Mouse (Mus musculus) MEL (cell line): ENCODE data around the gene Med19. TPM values are rescaled to one million over a fixed set of nuclear protein-coding genes. Genes with fewer than 3 reads are reported as not detected.

Experiments
- DNase-seq: peaks from one replicate; pipeline ENCODE4 v3.0.0; 2011; ENCODE audit warnings: low read depth, low spot score
- H3K27ac ChIP-seq: 2 replicates; pipeline ENCODE4 v1.5.1; 2012; ENCODE audit warnings: low read depth, mild to moderate bottlenecking, control low read depth, low read length, moderate library complexity; ENCODE audit not compliant: control insufficient read depth
- H3K27me3 ChIP-seq, 2 experiments: fragments of 150-350 bp in 1 of 2; sonication (generic) in 1 of 2; 2 replicates each; pipeline ENCODE4 v1.6.1; 2012; ENCODE audit warnings: low read length in 2 of 2, mild to moderate bottlenecking in 2 of 2, improper control_type of control experiment in 1 of 2, moderate library complexity in 1 of 2; ENCODE audit not compliant: insufficient read depth in 2 of 2, control insufficient read depth in 1 of 2
- H3K36me3 ChIP-seq, 2 experiments: 2 replicates each; pipeline ENCODE4 v1.6.1; 2012 to 2014; ENCODE audit warnings: low read length in 2 of 2, improper control_type of control experiment in 1 of 2, inconsistent platforms in 1 of 2, mild to moderate bottlenecking in 1 of 2; ENCODE audit not compliant: insufficient read depth in 2 of 2, control insufficient read depth in 1 of 2
- H3K4me1 ChIP-seq, 2 experiments: fragments of 150-350 bp in 1 of 2; sonication (generic) in 1 of 2; 2 replicates each; pipeline ENCODE4 v1.6.1; 2012; ENCODE audit warnings: low read length in 2 of 2, improper control_type of control experiment in 1 of 2, mild to moderate bottlenecking in 1 of 2; ENCODE audit not compliant: insufficient read depth in 2 of 2, control insufficient read depth in 1 of 2
- H3K4me3 ChIP-seq, 2 experiments: fragments of 150-350 bp in 1 of 2; sonication (generic) in 1 of 2; 2 replicates each; pipeline ENCODE4 v1.5.1; 2012; ENCODE audit warnings: low read depth in 2 of 2, low read length in 2 of 2, mild to moderate bottlenecking in 2 of 2, moderate library complexity in 2 of 2, control low read depth in 1 of 2, improper control_type of control experiment in 1 of 2; ENCODE audit not compliant: control insufficient read depth in 1 of 2, insufficient read depth in 1 of 2
- H3K79me2 ChIP-seq: 2 replicates; pipeline ENCODE4 v1.6.1; 2012; ENCODE audit warnings: mild to moderate bottlenecking, low read length, moderate library complexity; ENCODE audit not compliant: control insufficient read depth, poor library complexity, insufficient read depth
- H3K9ac ChIP-seq: 2 replicates; pipeline ENCODE4 v1.6.1; 2012; ENCODE audit warnings: low read depth, mild to moderate bottlenecking, control low read depth, low read length, moderate library complexity; ENCODE audit not compliant: control insufficient read depth, poor library complexity, severe bottlenecking
- H3K9me3 ChIP-seq: fragments of 150-350 bp; sonication (generic); replicated peaks from 2 replicates; pipeline ENCODE4 v1.6.1; 2012; ENCODE audit warnings: mild to moderate bottlenecking, low read length, improper control_type of control experiment, moderate library complexity; ENCODE audit not compliant: insufficient read depth
- CTCF ChIP-seq, 3 experiments: IDR thresholded peaks in 2 of 3; conservative IDR thresholded peaks in 1 of 3; 2 replicates each; pipeline ENCODE4 v1.5.1; 2011 to 2012; ENCODE audit warnings: low read length in 3 of 3, low read depth in 2 of 3, mild to moderate bottlenecking in 2 of 3, improper control_type of control experiment in 1 of 3, inconsistent platforms in 1 of 3, mixed read lengths in 1 of 3, moderate library complexity in 1 of 3; ENCODE audit not compliant: control insufficient read depth in 1 of 3, insufficient read depth in 1 of 3, poor library complexity in 1 of 3, severe bottlenecking in 1 of 3
- ETS1 ChIP-seq: IDR thresholded peaks from 2 replicates; pipeline ENCODE4 v1.6.1; 2012; ENCODE audit warnings: low read depth, mild to moderate bottlenecking, inconsistent platforms, low read length, improper control_type of control experiment, moderate library complexity
- GATA1 ChIP-seq: IDR thresholded peaks from 2 replicates; pipeline ENCODE4 v1.6.1; 2011; ENCODE audit warnings: low read depth, low read length, improper control_type of control experiment
- HCFC1 ChIP-seq: IDR thresholded peaks from 2 replicates; pipeline ENCODE4 v1.6.1; 2012; ENCODE audit warnings: low read depth, mild to moderate bottlenecking, inconsistent platforms, low read length, improper control_type of control experiment, moderate library complexity
- JUND ChIP-seq: IDR thresholded peaks from 2 replicates; pipeline ENCODE4 v1.6.1; 2011; ENCODE audit warnings: low read depth, mild to moderate bottlenecking, improper control_type of control experiment, low read length
- KAT2A ChIP-seq: conservative IDR thresholded peaks from 2 replicates; pipeline ENCODE4 v1.6.1; 2012; ENCODE audit warnings: low read depth, low read length, improper control_type of control experiment, inconsistent platforms
- MAX ChIP-seq: IDR thresholded peaks from 2 replicates; pipeline ENCODE4 v1.6.1; 2011; ENCODE audit warnings: low read length, improper control_type of control experiment
- MAZ ChIP-seq: IDR thresholded peaks from 2 replicates; pipeline ENCODE4 v1.6.1; 2012; ENCODE audit warnings: low read depth, mild to moderate bottlenecking, inconsistent platforms, low read length, improper control_type of control experiment
- MEF2A ChIP-seq: IDR thresholded peaks from 2 replicates; pipeline ENCODE4 v1.6.1; 2014; ENCODE audit warnings: low read depth, mild to moderate bottlenecking, inconsistent platforms, low read length, improper control_type of control experiment; ENCODE audit not compliant: poor library complexity, insufficient replicate concordance, severe bottlenecking; ENCODE audit errors: extremely low read depth
- MXI1 ChIP-seq: IDR thresholded peaks from 2 replicates; pipeline ENCODE4 v1.6.1; 2011; ENCODE audit warnings: mild to moderate bottlenecking, low read depth, low read length, improper control_type of control experiment
- NRF1 ChIP-seq: IDR thresholded peaks from 2 replicates; pipeline ENCODE4 v1.6.1; 2014; ENCODE audit warnings: low read depth, mild to moderate bottlenecking, inconsistent platforms, low read length, improper control_type of control experiment, moderate library complexity; ENCODE audit not compliant: poor library complexity, insufficient read depth, severe bottlenecking
- POLR2A ChIP-seq, 2 experiments: IDR thresholded peaks; 2 replicates each; pipeline ENCODE4 v1.6.1; 2011 to 2012; ENCODE audit warnings: low read length in 2 of 2, mild to moderate bottlenecking in 2 of 2, control low read depth in 1 of 2, improper control_type of control experiment in 1 of 2, low read depth in 1 of 2, moderate library complexity in 1 of 2; ENCODE audit not compliant: control insufficient read depth in 1 of 2, insufficient read depth in 1 of 2, poor library complexity in 1 of 2
- POLR2AphosphoS2 ChIP-seq: IDR thresholded peaks from 2 replicates; pipeline ENCODE4 v1.6.1; 2011; ENCODE audit warnings: low read length, improper control_type of control experiment
- POLR2AphosphoS5 ChIP-seq: IDR thresholded peaks from 2 replicates; pipeline ENCODE4 v1.6.1; 2012; ENCODE audit warnings: low read depth, borderline replicate concordance, mild to moderate bottlenecking, inconsistent platforms, low read length, moderate library complexity, mixed read lengths
- RCOR1 ChIP-seq: IDR thresholded peaks from 2 replicates; pipeline ENCODE4 v1.6.1; 2012; ENCODE audit warnings: low read depth, mild to moderate bottlenecking, inconsistent platforms, low read length, improper control_type of control experiment
- SMC3 ChIP-seq: IDR thresholded peaks from 2 replicates; pipeline ENCODE4 v1.6.1; 2011; ENCODE audit warnings: low read depth, low read length, improper control_type of control experiment
- TAL1 ChIP-seq: IDR thresholded peaks from 2 replicates; pipeline ENCODE4 v1.6.1; 2012; ENCODE audit warnings: mild to moderate bottlenecking, inconsistent platforms, low read length, moderate library complexity, mixed read lengths
- TBP ChIP-seq: IDR thresholded peaks from 2 replicates; pipeline ENCODE4 v1.8.0; 2011; ENCODE audit warnings: low read depth, low read length, improper control_type of control experiment
- ZC3H11A ChIP-seq: IDR thresholded peaks from 2 replicates; pipeline ENCODE4 v1.6.1; 2012; ENCODE audit warnings: low read depth, mild to moderate bottlenecking, inconsistent platforms, low read length, improper control_type of control experiment
- ZKSCAN1 ChIP-seq: IDR thresholded peaks from 2 replicates; pipeline ENCODE4 v1.6.1; 2012; ENCODE audit warnings: low read depth, mild to moderate bottlenecking, inconsistent platforms, low read length, improper control_type of control experiment, moderate library complexity
- ZMIZ1 ChIP-seq: IDR thresholded peaks from 2 replicates; pipeline ENCODE4 v1.6.1; 2012; ENCODE audit warnings: low read depth, mild to moderate bottlenecking, inconsistent platforms, low read length, improper control_type of control experiment, moderate library complexity
- polyA plus RNA-seq, 2 experiments: library from polyadenylated mRNA; stranded (reverse) in 1 of 2; unstranded in 1 of 2; fragments of >175 nt in 1 of 2; fragments of >200 nt in 1 of 2; gene quantifications; 2 replicates each; pipeline versions ENCODE4 v1.2.1 to v1.2.4; 2012; ENCODE audit warnings: low replicate concordance in 2 of 2, low read depth in 1 of 2; ENCODE audit not compliant: insufficient read length in 2 of 2, insufficient read depth in 1 of 2, missing spikeins in 1 of 2
- total RNA-seq: library from RNA; depleted of rRNA; stranded (reverse); fragments of 300-350 nt; gene quantifications from 2 replicates; pipeline ENCODE4 v1.2.3, GENCODE M21; 2012

The Med19 gene
- total and polyA plus RNA-seq, 3 experiments = 18.8 to 26.0 TPM; not detected in 1

DNA sequence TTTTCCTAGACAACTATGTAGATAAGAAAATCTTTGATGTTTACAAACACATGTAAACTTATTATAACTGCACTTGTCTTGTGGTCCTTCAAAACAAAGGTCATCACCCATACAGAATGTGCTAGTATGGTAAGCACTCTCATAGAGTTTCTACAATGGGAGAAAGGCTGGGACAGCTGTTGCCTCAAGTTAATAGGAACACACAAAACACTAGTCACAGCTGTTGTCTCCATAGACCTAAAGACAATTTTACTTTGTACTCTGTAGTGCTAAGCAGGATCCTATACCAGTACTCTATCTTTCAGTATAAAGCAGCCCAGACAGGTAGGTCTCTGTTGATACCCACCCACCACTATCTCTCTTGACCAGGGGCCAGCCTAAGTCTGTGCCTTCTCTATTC, 37.4 kb upstream of the Med19 start:
- Histone ChIP-seq H3K4me1 (peaks cover 0 to 2% of the 10 kb centered on the region in 2 experiments; a peak in 1 of 4 replicates), H3K4me3 (no peak overlapping the region), H3K27ac (no peak overlapping the region), H3K9ac (no peak overlapping the region), H3K27me3 (no peaks in the 10 kb centered on the region)
- no peak for DNase-seq
- no peak for TF ChIP-seq TBP
- TF ChIP-seq ZKSCAN1 = no peak
- TF ChIP-seq SMC3 = no peak
- no peak for TF ChIP-seq POLR2A (IDR thresholded peaks at IDR 0.05; ENCODE audit: control insufficient read depth in 1 of 2, insufficient read depth in 1 of 2, low read depth in 1 of 2, low read length in 2 of 2, poor library complexity in 1 of 2)
- no peak for TF ChIP-seq GATA1
- TF ChIP-seq, all 39 proteins: peak for 0
- H3K9me3 ChIP-seq = no peaks in the 10 kb centered on the region
- peaks cover 31% of the 10 kb centered on the region for H3K79me2 ChIP-seq
- H3K36me3 ChIP-seq = peaks cover 0 to 5% of the 10 kb centered on the region in 2 experiments; a peak in 3 of 4 replicates

DNA sequence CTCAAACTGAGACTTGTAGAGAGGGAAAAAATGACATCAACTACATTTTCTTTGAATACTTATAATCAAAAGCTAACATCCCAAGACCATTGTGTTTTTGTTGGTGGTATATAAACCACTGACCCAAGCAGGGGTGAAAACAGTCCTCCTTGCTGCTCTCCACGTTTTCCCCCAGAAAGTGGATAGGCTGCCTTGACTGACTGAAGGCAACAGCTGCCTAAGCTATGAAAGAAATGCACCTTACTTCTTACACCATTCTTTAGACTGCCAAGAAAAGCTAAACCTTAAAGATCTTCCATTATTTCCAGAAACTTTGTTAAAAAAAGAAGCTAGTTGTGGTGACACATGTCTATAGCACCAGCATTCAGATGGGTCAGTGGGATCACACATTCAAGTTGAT, 32.1 kb upstream of the Med19 start:
- H3K36me3 ChIP-seq = peaks cover 0 to 14% of the 10 kb centered on the region in 2 experiments; a peak in 3 of 4 replicates
- no peaks in the 10 kb centered on the region for H3K9me3 ChIP-seq
- H3K4me1 ChIP-seq = peaks cover 4 to 5% of the 10 kb centered on the region in 2 experiments; a peak in 3 of 4 replicates
- no peak for DNase-seq
- no peaks in the 10 kb centered on the region for H3K27me3 ChIP-seq
- no peak overlapping the region for H3K27ac ChIP-seq
- no peak overlapping the region for H3K9ac ChIP-seq
- no peak overlapping the region for H3K4me3 ChIP-seq
- TF ChIP-seq ETS1 (no peak), CTCF (IDR thresholded peaks at IDR 0.05 in 2 of 3, conservative IDR thresholded peaks at IDR 0.05 in 1 of 3; ENCODE audit: control insufficient read depth in 1 of 3, insufficient read depth in 1 of 3, low read depth in 2 of 3, low read length in 3 of 3, poor library complexity in 1 of 3, severe bottlenecking in 1 of 3) (no peak), RCOR1 (no peak), POLR2AphosphoS5 (no peak), ZC3H11A (no peak), NRF1 (no peak), KAT2A (no peak), JUND (no peak), ZMIZ1 (no peak), MEF2A (no peak), MXI1 (no peak), HCFC1 (no peak), MAX (no peak), POLR2AphosphoS2 (no peak), POLR2A (IDR thresholded peaks at IDR 0.05; ENCODE audit: control insufficient read depth in 1 of 2, insufficient read depth in 1 of 2, low read depth in 1 of 2, low read length in 2 of 2, poor library complexity in 1 of 2) (no peak), TAL1 (no peak), MAZ (no peak)
- H3K79me2 ChIP-seq = peaks cover 42% of the 10 kb centered on the region
